Mouse (Mus musculus) olfactory bulb, adult 2 months (tissue): ENCODE results near the gene Nedd4. TPM values are rescaled to one million over a fixed set of nuclear protein-coding genes. Genes with fewer than 3 reads are reported as not detected.
"Not testable (repeated sequence)": the region's sequence is repeated elsewhere in the genome, so short reads cannot be mapped to it uniquely, and the experiment has no call there.

Source experiments
- H3K27ac ChIP-seq: fragments of 200-500 bp; 2 replicates; pipeline ENCODE4 v1.5.1; 2012; ENCODE audit warnings: low read depth, low read length; ENCODE audit not compliant: insufficient read depth
- H3K4me1 ChIP-seq: fragments of 200-500 bp; 2 replicates; pipeline ENCODE4 v1.6.1; 2012; ENCODE audit warnings: low read length; ENCODE audit not compliant: control insufficient read depth, insufficient read depth
- H3K4me3 ChIP-seq: fragments of 200-500 bp; 2 replicates; pipeline ENCODE4 v1.5.1; 2012; ENCODE audit warnings: mild to moderate bottlenecking, low read depth, low read length, moderate library complexity; ENCODE audit not compliant: insufficient read depth
- CTCF ChIP-seq: fragments of 200-500 bp; IDR thresholded peaks from 2 replicates; pipeline ENCODE4 v1.5.1; 2012; ENCODE audit warnings: low read depth, mild to moderate bottlenecking, low read length, moderate library complexity; ENCODE audit not compliant: insufficient read depth
- POLR2A ChIP-seq: fragments of 200-500 bp; IDR thresholded peaks from 2 replicates; pipeline ENCODE4 v1.6.1; 2012; ENCODE audit warnings: mild to moderate bottlenecking, low read depth, low read length, moderate library complexity; ENCODE audit not compliant: insufficient read depth
- WGBS: fragments of 180-500 bp; shearing (Covaris S2); methylation state at CpG from one replicate; pipeline ENCODE4 v1.1.7; 2018; 5-methylcytosine and 5-hydroxymethylcytosine counted together
- polyA plus RNA-seq: library from polyadenylated mRNA; stranded (reverse); fragments of >200 nt; gene quantifications from 2 replicates; pipeline ENCODE4 v1.2.4, GENCODE M21; 2012; ENCODE audit warnings: low replicate concordance; ENCODE audit not compliant: missing spikeins, insufficient read depth, insufficient read length

The Nedd4 gene
- polyA plus RNA-seq, 1 experiment: 232 TPM

- under 1% methylated on average over 13 of the region's 13 CpGs for WGBS
- TF ChIP-seq POLR2A: peak; percentile 43; the same call in 1 of the 2 replicates
- no peak for TF ChIP-seq CTCF
- peaks cover 5% of the 10 kb centered on the region for H3K4me1 ChIP-seq
- peak overlapping the region; percentile 75 for H3K4me3 ChIP-seq
- H3K27ac ChIP-seq: peak overlapping the region; percentile 99
Measured at GRCm38 (mm10) chr9:72661561-72661894, 618 bp upstream of the Nedd4 start.

GRCm38 (mm10) chr9:72662691-72663533, 766 bp downstream of the Nedd4 start:
- no peak for TF ChIP-seq CTCF
- TF ChIP-seq POLR2A: no peak
- Histone ChIP-seq H3K27ac (peak overlapping the region; percentile 97), H3K4me1 (peaks cover 7% of the 10 kb centered on the region), H3K4me3 (peak overlapping the region; percentile 99)
- 1% methylated on average over 55 of the region's 55 CpGs for WGBS

- no peak for TF ChIP-seq CTCF
- no peak for TF ChIP-seq POLR2A
- Histone ChIP-seq H3K4me3 (peak overlapping the region; percentile 99), H3K27ac (0 out of 2 replicates have a peak overlapping the region, but pooled peaks have one; percentile 86), H3K4me1 (peaks cover 7% of the 10 kb centered on the region)
- WGBS: 4% methylated on average over 10 of the region's 10 CpGs
Measured at GRCm38 (mm10) chr9:72663534-72663918, 1.4 kb downstream of the Nedd4 start.

- no peak for TF ChIP-seq CTCF
- no peak for TF ChIP-seq POLR2A
- peak overlapping the region; percentile 36; the same call in 1 of the 2 replicates for H3K27ac ChIP-seq
- peak overlapping the region; percentile 11; the same call in 1 of the 2 replicates for H3K4me3 ChIP-seq
- 9% methylated on average over 12 of the region's 12 CpGs for WGBS
- H3K4me1 ChIP-seq: peaks cover 7% of the 10 kb centered on the region
Measured at GRCm38 (mm10) chr9:72664409-72665351, 2.5 kb downstream of the Nedd4 start.

- 37% methylated on average over 7 of the region's 7 CpGs for WGBS
- no peak overlapping the region for H3K27ac ChIP-seq
- H3K4me3 ChIP-seq: no peak overlapping the region
- TF ChIP-seq POLR2A (no peak), CTCF (no peak)
- peaks cover 7% of the 10 kb centered on the region for H3K4me1 ChIP-seq
Measured at GRCm38 (mm10) chr9:72665517-72665916, 3.4 kb downstream of the Nedd4 start.

GRCm38 (mm10) chr9:72666352-72667021, 4.3 kb downstream of the Nedd4 start:
- not testable (repeated sequence) for H3K4me3 ChIP-seq, H3K4me1 ChIP-seq, H3K27ac ChIP-seq
- WGBS: 53% methylated on average over 8 of the region's 8 CpGs

- no peak overlapping the region for H3K4me3 ChIP-seq
- TF ChIP-seq CTCF (no peak), POLR2A (no peak)
- 35% methylated on average over 3 of the region's 3 CpGs for WGBS
- no peak overlapping the region for H3K27ac ChIP-seq
- peaks cover 10% of the 10 kb centered on the region for H3K4me1 ChIP-seq
Measured at GRCm38 (mm10) chr9:72667126-72667525, 5.0 kb downstream of the Nedd4 start.

GRCm38 (mm10) chr9:72669383-72669782, 7.2 kb downstream of the Nedd4 start:
- 65% methylated on average over 7 of the region's 7 CpGs for WGBS
- H3K4me1 ChIP-seq: peaks cover 8% of the 10 kb centered on the region
- H3K4me3 ChIP-seq: no peak overlapping the region
- TF ChIP-seq POLR2A (no peak), CTCF (no peak)
- H3K27ac ChIP-seq: no peak overlapping the region
